Mouse (Mus musculus): Measurements from ENCODE around the gene Orai3.
"Not testable (repeated sequence)": the region's sequence is repeated elsewhere in the genome, so short reads cannot be mapped to it uniquely, and the experiment has no call there.

DNA sequence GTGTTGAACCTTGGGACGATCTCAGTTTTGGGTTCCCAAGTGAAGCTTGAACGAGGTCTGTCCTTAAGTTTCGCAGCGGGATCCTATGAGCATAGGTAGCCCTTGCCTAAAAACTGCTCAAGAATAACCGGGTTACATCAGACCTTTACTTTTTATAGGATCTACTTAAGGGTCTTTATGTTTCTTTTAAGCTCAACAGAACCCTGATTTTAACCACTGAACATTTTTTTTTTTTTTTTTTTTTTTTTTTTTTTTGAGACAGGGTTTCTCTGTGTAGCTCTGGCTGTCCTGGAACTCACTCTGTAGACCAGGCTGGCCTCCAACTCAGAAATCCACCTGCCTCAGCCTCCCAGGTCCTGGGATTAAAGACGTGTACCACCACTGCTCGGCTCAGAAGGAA is 6.2 kb downstream of the Orai3 start:
- not testable (repeated sequence) for TF ChIP-seq CTCF (IDR thresholded peaks at IDR 0.05; ENCODE audit: low read depth); EP300 (optimal IDR thresholded peaks at IDR 0.05)

All from stomach, postnatal 0 days (tissue).